Mouse (Mus musculus): ENCODE measurements around the gene Slc22a23. TPM values are rescaled to one million over a fixed set of nuclear protein-coding genes. Genes with fewer than 3 reads are reported as not detected.

Slc22a23 gene
- polyA plus RNA-seq, 2 experiments = 6.4 to 16.6 TPM

DNA sequence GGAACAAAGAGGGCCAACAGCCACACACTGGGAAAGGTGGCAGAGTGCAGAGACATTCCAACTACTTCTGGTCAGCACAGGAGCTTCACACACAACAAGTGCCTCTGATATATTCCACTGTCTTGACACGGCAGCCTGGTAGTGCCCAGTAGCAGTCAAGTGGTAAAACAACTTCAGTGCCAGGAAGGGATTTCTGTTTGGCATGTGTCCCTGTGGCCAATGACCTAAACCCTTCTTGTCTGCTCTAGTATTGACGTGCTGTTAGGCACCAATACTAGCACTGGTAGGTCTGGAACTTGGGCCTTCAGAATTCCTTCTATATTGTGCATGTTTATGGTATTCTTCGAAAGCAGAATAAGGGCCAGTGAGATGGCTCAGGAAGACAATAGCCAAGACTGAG, 139.8 kb downstream of the Slc22a23 start:
- Histone ChIP-seq H3K27ac (replicated peaks; ENCODE audit: low read depth, low read length) (no peak overlapping the region), H3K4me2 (replicated peaks; ENCODE audit: low read depth, low read length, severe bottlenecking) (no peak overlapping the region), H3K4me3 (replicated peaks; ENCODE audit: low read length) (no peak overlapping the region), H3K4me1 (ENCODE audit: control insufficient read depth, insufficient read depth, low read length) (no peaks in the 10 kb centered on the region), H3K27me3 (ENCODE audit: control insufficient read depth, insufficient read depth, low read length) (no peaks in the 10 kb centered on the region), H3K9me3 (ENCODE audit: control insufficient read depth, low read length) (no peaks in the 10 kb centered on the region), H3K9ac (ENCODE audit: low read depth, low read length, severe bottlenecking) (no peak overlapping the region), H3K36me3 (ENCODE audit: control insufficient read depth, insufficient read depth, low read length) (0 out of 2 replicates have a peak, but pooled peaks cover 2% of the 10 kb centered on the region)
- WGBS = 88% methylated on average over 3 of the region's 3 CpGs
- DNase-seq (ENCODE audit: low spot score) (no peak), ATAC-seq (ENCODE audit: low FRiP score, low read depth) (no peak)
- TF ChIP-seq POLR2A (IDR thresholded peaks at IDR 0.05; ENCODE audit: borderline replicate concordance, extremely low read depth, insufficient read depth, insufficient read length) = no peak

DNA sequence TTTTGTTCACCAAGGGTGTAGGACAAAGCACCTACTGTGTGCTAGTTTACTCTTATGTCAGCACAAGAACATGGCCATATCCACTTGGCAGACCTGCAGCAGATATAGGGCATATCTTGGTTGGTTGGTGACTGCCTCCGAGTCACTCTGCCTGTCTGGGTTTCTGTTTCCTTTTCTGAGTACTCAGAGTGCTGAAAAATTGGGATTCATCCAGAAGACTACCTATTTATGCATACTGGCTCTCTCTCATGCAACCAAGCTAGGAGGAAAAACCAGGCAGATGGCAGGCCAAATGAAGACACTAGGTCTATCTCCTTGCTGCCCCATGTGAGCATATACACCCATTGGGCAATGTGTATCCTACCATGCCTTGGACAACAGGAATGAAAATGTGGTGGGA, 149.3 kb downstream of the Slc22a23 start:
- no peak for ATAC-seq (ENCODE audit: low FRiP score, low read depth)
- H3K36me3 ChIP-seq (ENCODE audit: control insufficient read depth, insufficient read depth, low read length) = peaks cover 8% of the 10 kb centered on the region
- H3K27ac ChIP-seq (replicated peaks; ENCODE audit: low read depth, low read length) = no peak overlapping the region
- H3K27me3 ChIP-seq (ENCODE audit: control insufficient read depth, insufficient read depth, low read length) = no peaks in the 10 kb centered on the region
- H3K4me2 ChIP-seq (replicated peaks; ENCODE audit: low read depth, low read length, severe bottlenecking) = no peak overlapping the region
- H3K4me1 ChIP-seq (ENCODE audit: control insufficient read depth, insufficient read depth, low read length) = 0 out of 2 replicates have a peak, but pooled peaks cover 3% of the 10 kb centered on the region
- no peak for DNase-seq (ENCODE audit: low spot score)
- TF ChIP-seq POLR2A (IDR thresholded peaks at IDR 0.05; ENCODE audit: borderline replicate concordance, extremely low read depth, insufficient read depth, insufficient read length) = no peak
- H3K4me3 ChIP-seq (replicated peaks; ENCODE audit: low read length) = no peak overlapping the region
- H3K9me3 ChIP-seq (ENCODE audit: control insufficient read depth, low read length) = no peaks in the 10 kb centered on the region
- no peak overlapping the region for H3K9ac ChIP-seq (ENCODE audit: low read depth, low read length, severe bottlenecking)
- WGBS = 94% methylated on average over 1 of the region's 1 CpGs

DNA sequence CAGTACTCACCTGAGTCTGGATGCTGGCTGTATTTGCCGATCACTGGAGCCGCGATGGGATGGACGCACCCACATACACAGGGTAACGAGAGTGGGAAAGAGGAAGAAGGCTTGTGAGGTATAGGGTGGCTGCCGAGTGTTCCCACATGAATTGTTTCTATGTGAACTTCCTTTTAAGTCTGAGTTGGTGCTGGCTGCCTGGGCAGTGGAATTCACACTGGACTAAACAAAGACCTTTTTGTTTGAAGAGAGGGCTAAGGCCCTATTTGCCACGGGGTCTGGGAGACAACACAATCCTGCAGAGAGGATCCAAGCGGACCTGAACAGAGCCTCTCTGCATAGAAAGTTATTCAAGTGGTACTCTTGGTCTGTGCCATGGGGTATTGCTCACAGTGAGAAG, 151.6 kb downstream of the Slc22a23 start:
- H3K27ac ChIP-seq (replicated peaks; ENCODE audit: low read depth, low read length) = no peak overlapping the region
- H3K9ac ChIP-seq (ENCODE audit: low read depth, low read length, severe bottlenecking) = no peak overlapping the region
- no peak for ATAC-seq (ENCODE audit: low FRiP score, low read depth)
- 0 out of 2 replicates have a peak, but pooled peaks cover 3% of the 10 kb centered on the region for H3K4me1 ChIP-seq (ENCODE audit: control insufficient read depth, insufficient read depth, low read length)
- H3K9me3 ChIP-seq (ENCODE audit: control insufficient read depth, low read length) = no peaks in the 10 kb centered on the region
- peaks cover 8% of the 10 kb centered on the region for H3K36me3 ChIP-seq (ENCODE audit: control insufficient read depth, insufficient read depth, low read length)
- DNase-seq (ENCODE audit: low spot score) = no peak
- H3K4me2 ChIP-seq (replicated peaks; ENCODE audit: low read depth, low read length, severe bottlenecking) = no peak overlapping the region
- H3K4me3 ChIP-seq (replicated peaks; ENCODE audit: low read length) = no peak overlapping the region
- H3K27me3 ChIP-seq (ENCODE audit: control insufficient read depth, insufficient read depth, low read length) = no peaks in the 10 kb centered on the region
- TF ChIP-seq POLR2A (IDR thresholded peaks at IDR 0.05; ENCODE audit: borderline replicate concordance, extremely low read depth, insufficient read depth, insufficient read length) = no peak
- WGBS = 64% methylated on average over 8 of the region's 8 CpGs

DNA sequence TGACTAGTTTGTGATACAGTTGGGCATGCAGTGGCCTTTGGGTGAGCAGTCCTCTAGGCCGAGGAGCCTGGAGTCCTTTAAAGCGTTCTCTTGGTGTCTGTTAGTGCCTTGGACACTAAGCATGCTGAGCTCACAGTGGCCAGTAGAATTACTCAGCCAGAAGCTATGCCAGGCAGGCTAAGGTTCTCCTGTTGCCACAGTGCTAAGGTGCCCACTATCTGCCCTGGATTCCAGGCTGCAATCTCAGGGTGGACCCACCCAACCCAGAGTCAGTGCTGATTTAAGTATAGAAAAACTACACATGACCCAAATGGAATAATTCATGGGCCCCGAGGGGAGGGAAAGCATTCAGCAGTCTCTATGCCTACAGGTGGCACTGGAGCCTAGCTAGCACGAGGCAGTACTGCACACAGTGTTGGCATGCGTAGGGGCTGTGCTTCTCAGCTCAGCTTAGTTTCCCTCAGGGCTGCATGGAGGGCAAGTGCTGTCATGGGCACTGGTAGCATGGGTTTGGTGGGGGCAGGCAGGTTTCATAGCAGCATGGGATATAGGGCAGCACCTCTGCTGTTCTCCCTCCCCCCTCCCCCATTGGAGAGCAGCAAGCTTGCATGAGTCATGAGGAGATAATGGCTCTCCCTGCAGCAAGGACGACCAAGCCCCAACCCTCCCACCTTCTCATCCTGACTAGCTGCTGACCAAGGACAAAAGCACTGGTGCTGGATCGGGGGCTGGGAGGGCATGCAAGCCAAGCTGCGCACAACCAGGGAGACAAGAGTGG, 152.4 kb downstream of the Slc22a23 start:
- no peak for ATAC-seq (ENCODE audit: low FRiP score, low read depth)
- 79% methylated on average over 8 of the region's 8 CpGs for WGBS
- Histone ChIP-seq H3K27ac (replicated peaks; ENCODE audit: low read depth, low read length) (no peak overlapping the region), H3K27me3 (ENCODE audit: control insufficient read depth, insufficient read depth, low read length) (no peaks in the 10 kb centered on the region), H3K4me1 (ENCODE audit: control insufficient read depth, insufficient read depth, low read length) (0 out of 2 replicates have a peak, but pooled peaks cover 3% of the 10 kb centered on the region), H3K9ac (ENCODE audit: low read depth, low read length, severe bottlenecking) (no peak overlapping the region), H3K9me3 (ENCODE audit: control insufficient read depth, low read length) (no peaks in the 10 kb centered on the region), H3K4me2 (replicated peaks; ENCODE audit: low read depth, low read length, severe bottlenecking) (no peak overlapping the region), H3K36me3 (ENCODE audit: control insufficient read depth, insufficient read depth, low read length) (peaks cover 8% of the 10 kb centered on the region), H3K4me3 (replicated peaks; ENCODE audit: low read length) (no peak overlapping the region)
- no peak for DNase-seq (ENCODE audit: low spot score)
- TF ChIP-seq POLR2A (IDR thresholded peaks at IDR 0.05; ENCODE audit: borderline replicate concordance, extremely low read depth, insufficient read depth, insufficient read length) = no peak

DNA sequence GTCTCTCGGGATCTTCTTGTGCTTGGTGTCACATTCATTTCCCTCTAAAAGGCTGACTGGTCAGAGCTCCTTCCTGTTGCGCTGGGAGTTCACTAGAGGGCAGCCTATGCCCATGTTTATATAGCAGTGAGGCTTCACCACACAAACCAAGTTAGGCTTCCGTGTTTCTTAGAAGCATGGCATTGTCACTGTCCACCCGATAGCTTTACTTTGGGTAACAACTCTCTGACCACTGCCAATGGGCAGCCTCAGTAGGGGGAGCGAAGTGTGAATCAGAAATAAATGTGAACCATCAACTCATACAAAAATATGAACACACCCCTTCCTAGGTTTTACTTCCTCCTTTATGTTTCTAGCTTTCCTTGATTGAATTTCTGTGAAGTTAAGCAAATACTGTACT, 157.4 kb downstream of the Slc22a23 start:
- H3K4me1 ChIP-seq (ENCODE audit: control insufficient read depth, insufficient read depth, low read length) = 0 out of 2 replicates have a peak, but pooled peaks cover under 1% of the 10 kb centered on the region
- no peak overlapping the region for H3K27ac ChIP-seq (replicated peaks; ENCODE audit: low read depth, low read length)
- H3K4me2 ChIP-seq (replicated peaks; ENCODE audit: low read depth, low read length, severe bottlenecking) = no peak overlapping the region
- no peak for TF ChIP-seq POLR2A (IDR thresholded peaks at IDR 0.05; ENCODE audit: borderline replicate concordance, extremely low read depth, insufficient read depth, insufficient read length)
- no peaks in the 10 kb centered on the region for H3K27me3 ChIP-seq (ENCODE audit: control insufficient read depth, insufficient read depth, low read length)
- no peak overlapping the region for H3K9ac ChIP-seq (ENCODE audit: low read depth, low read length, severe bottlenecking)
- no peak overlapping the region for H3K4me3 ChIP-seq (replicated peaks; ENCODE audit: low read length)
- 15% methylated on average over 5 of the region's 5 CpGs for WGBS
- DNase-seq (ENCODE audit: low spot score) (peak; percentile 90), ATAC-seq (ENCODE audit: low FRiP score, low read depth) (peak; percentile 63; the same call in 1 of the 2 replicates)
- H3K9me3 ChIP-seq (ENCODE audit: control insufficient read depth, low read length) = no peaks in the 10 kb centered on the region
- H3K36me3 ChIP-seq (ENCODE audit: control insufficient read depth, insufficient read depth, low read length) = peaks cover 6% of the 10 kb centered on the region; the same call in 1 of the 2 replicates
